Mouse (Mus musculus): ENCODE measurements at regions not wholly inside any gene's neighbourhood (a gene's known extent, or its start where the extent isn't known, plus 50 kb on each side); places are given as distances from the start of the nearest gene placed in this dataset.

- TF ChIP-seq CTCF (IDR thresholded peaks at IDR 0.05) = peak; percentile 34; the same call in 1 of the 2 replicates
- peak; percentile 74 for DNase-seq
Observed at GRCm38 (mm10) chr7:70300516-70300915, 66.0 kb downstream of the Nr2f2 start.

GRCm38 (mm10) chr7:70291431-70291830 lies 75.1 kb downstream of the Nr2f2 start:
- no peak for TF ChIP-seq CTCF (IDR thresholded peaks at IDR 0.05)
- no peak for DNase-seq
- Histone ChIP-seq H3K4me3 (no peak overlapping the region), H3K27ac (no peak overlapping the region)
- intact Hi-C loops (cut with DNase I) = no loop called here

More at GRCm38 (mm10) chr7:70300516-70300915, 66.0 kb downstream of the Nr2f2 start:
- intact Hi-C loops (cut with DNase I) = no loop called here
- Histone ChIP-seq H3K27ac (no peak overlapping the region), H3K4me3 (no peak overlapping the region)

- no peak overlapping the region for H3K27ac ChIP-seq
- no peak overlapping the region for H3K4me3 ChIP-seq
- no peak for TF ChIP-seq CTCF (IDR thresholded peaks at IDR 0.05)
- intact Hi-C loops (cut with DNase I) = no loop called here
- DNase-seq = no peak
Observed at GRCm38 (mm10) chr7:70290733-70291320, 75.7 kb downstream of the Nr2f2 start.

- intact Hi-C loops (cut with DNase I) = no loop called here
- Histone ChIP-seq H3K4me3 (no peak overlapping the region), H3K27ac (no peak overlapping the region)
- no peak for TF ChIP-seq CTCF (IDR thresholded peaks at IDR 0.05)
- DNase-seq = no peak
Observed at GRCm38 (mm10) chr7:70290277-70290676, 76.3 kb downstream of the Nr2f2 start.

- no peak for TF ChIP-seq CTCF (IDR thresholded peaks at IDR 0.05)
- DNase-seq = no peak
- H3K4me3 ChIP-seq = no peak overlapping the region
- intact Hi-C loops (cut with DNase I) = no loop called here
- H3K27ac ChIP-seq = no peak overlapping the region
Observed at GRCm38 (mm10) chr7:70288621-70289020, 77.9 kb downstream of the Nr2f2 start.

GRCm38 (mm10) chr7:70287891-70288421 lies 78.6 kb downstream of the Nr2f2 start:
- intact Hi-C loops (cut with DNase I) = no loop called here

GRCm38 (mm10) chr7:70286836-70287355 lies 79.6 kb downstream of the Nr2f2 start:
- DNase-seq = no peak
- Histone ChIP-seq H3K27ac (no peak overlapping the region), H3K4me3 (no peak overlapping the region)
- intact Hi-C loops (cut with DNase I) = no loop called here
- no peak for TF ChIP-seq CTCF (IDR thresholded peaks at IDR 0.05)

More at GRCm38 (mm10) chr7:70287891-70288421, 78.6 kb downstream of the Nr2f2 start:
- no peak overlapping the region for H3K27ac ChIP-seq
- no peak for TF ChIP-seq CTCF (IDR thresholded peaks at IDR 0.05)
- H3K4me3 ChIP-seq = peak overlapping the region; percentile 56
- no peak for DNase-seq

- intact Hi-C loops (cut with DNase I) = no loop called here
- H3K4me3 ChIP-seq = no peak overlapping the region
- H3K27ac ChIP-seq = no peak overlapping the region
- no peak for DNase-seq
- TF ChIP-seq CTCF (IDR thresholded peaks at IDR 0.05) = no peak
Observed at GRCm38 (mm10) chr7:70285344-70285743, 81.2 kb downstream of the Nr2f2 start.

GRCm38 (mm10) chr7:70283836-70284235 lies 82.7 kb downstream of the Nr2f2 start:
- no peak overlapping the region for H3K4me3 ChIP-seq
- no peak for DNase-seq
- intact Hi-C loops (cut with DNase I) = loop anchor here (5.0 kb wide), 1 partner anchor 43 kb away; no protein-coding TSS in a partner anchor
- H3K27ac ChIP-seq = no peak overlapping the region
- no peak for TF ChIP-seq CTCF (IDR thresholded peaks at IDR 0.05)

GRCm38 (mm10) chr7:70283166-70283565 lies 83.4 kb downstream of the Nr2f2 start:
- TF ChIP-seq CTCF (IDR thresholded peaks at IDR 0.05) = no peak
- DNase-seq = no peak
- intact Hi-C loops (cut with DNase I) = loop anchor here (5.0 kb wide), 1 partner anchor 44 kb away; no protein-coding TSS in a partner anchor
- Histone ChIP-seq H3K4me3 (no peak overlapping the region), H3K27ac (no peak overlapping the region)

- intact Hi-C loops (cut with DNase I) = loop anchor here (5.0 kb wide), 1 partner anchor 45 kb away; no protein-coding TSS in a partner anchor
- H3K4me3 ChIP-seq = no peak overlapping the region
- H3K27ac ChIP-seq = no peak overlapping the region
- DNase-seq = no peak
- no peak for TF ChIP-seq CTCF (IDR thresholded peaks at IDR 0.05)
Observed at GRCm38 (mm10) chr7:70281891-70282515, 84.5 kb downstream of the Nr2f2 start.

- Histone ChIP-seq H3K4me3 (peak overlapping the region; percentile 50), H3K27ac (no peak overlapping the region)
- no peak for TF ChIP-seq CTCF (IDR thresholded peaks at IDR 0.05)
- intact Hi-C loops (cut with DNase I) = loop anchor here (5.0 kb wide), 1 partner anchor 46 kb away; no protein-coding TSS in a partner anchor
- DNase-seq = no peak
Observed at GRCm38 (mm10) chr7:70281381-70281750, 85.2 kb downstream of the Nr2f2 start.
